12 mouse cellular contexts compared by ENCODE assay signal in genomic region chr19:55700569-55701282, GRCm38 (mm10). TPM values are rescaled to one million over a fixed set of nuclear protein-coding genes. Genes with fewer than 3 reads are reported as not detected.
DNase-seq lines count a peak whose midpoint lies in the region; ATAC-seq lines count a peak whose summit lies in the region.
"Had no signal": no experiment of that assay in that cellular context is flagged by ENCODE, and none has a peak within 500 bp of the region (broad histone marks: within the 10 kb centered on the region; RNA-seq: fewer than 3 reads in every experiment).

No protein-coding gene starts in this region.

- 16% methylated on average over 11 of the region's 11 CpGs for WGBS in kidney, embryonic 15.5 days
- WGBS in lung, embryonic 15.5 days, result 19% methylated on average over 11 of the region's 11 CpGs
- 72% methylated on average over 11 of the region's 11 CpGs for WGBS in forebrain, embryonic 11.5 days

- H3K36me3 ChIP-seq in kidney, embryonic 15.5 days, result no peaks in the 10 kb centered on the region
- no peaks in the 10 kb centered on the region for H3K36me3 ChIP-seq in lung, embryonic 15.5 days
- H3K36me3 ChIP-seq in forebrain, embryonic 11.5 days (ENCODE audit: control insufficient read depth, insufficient read depth, low read length), result no peaks in the 10 kb centered on the region
- H3K36me3 ChIP-seq: midbrain, embryonic 15.5 days had no signal

- ATAC-seq in kidney, embryonic 15.5 days (replicated peaks; ENCODE audit: low FRiP score), result peak; percentile 77
- no peak for ATAC-seq in lung, embryonic 15.5 days (ENCODE audit: borderline replicate concordance, extremely low read depth, low FRiP score, low TSS enrichment)
- ATAC-seq in forebrain, embryonic 11.5 days (replicated peaks; ENCODE audit: low FRiP score), result no peak
- ATAC-seq: midbrain, embryonic 15.5 days had no signal

- H3K4me3 ChIP-seq in kidney, embryonic 15.5 days (replicated peaks), result no peak overlapping the region
- no peak overlapping the region for H3K4me3 ChIP-seq in lung, embryonic 15.5 days
- no peak overlapping the region for H3K4me3 ChIP-seq in forebrain, embryonic 11.5 days (ENCODE audit: low read depth, low read length)
- H3K4me3 ChIP-seq: erythroblast, embryonic 14.5 days; layer of hippocampus, adult 2 months; midbrain, embryonic 15.5 days had no signal

- peak overlapping the region; percentile 85 for H3K27ac ChIP-seq in kidney, embryonic 15.5 days
- no peak overlapping the region for H3K27ac ChIP-seq in lung, embryonic 15.5 days
- no peak overlapping the region for H3K27ac ChIP-seq in forebrain, embryonic 11.5 days (ENCODE audit: low read depth, low read length)
- H3K27ac ChIP-seq: layer of hippocampus, adult 2 months; midbrain, embryonic 15.5 days had no signal

- H3K9ac ChIP-seq in kidney, embryonic 15.5 days, result no peak overlapping the region
- no peak overlapping the region for H3K9ac ChIP-seq in lung, embryonic 15.5 days
- H3K9ac ChIP-seq in forebrain, embryonic 11.5 days (ENCODE audit: low read length), result no peak overlapping the region
- H3K9ac ChIP-seq: midbrain, embryonic 15.5 days had no signal

- peak; percentile 47 for DNase-seq in testis, postnatal 10 days (ENCODE audit: low spot score)
- no peak for DNase-seq in testis, postnatal 14 days (ENCODE audit: low spot score)
- no peak for DNase-seq in left cerebral cortex, postnatal 36 days (ENCODE audit: low spot score in 2 of 2)
- DNase-seq in MN1 (ENCODE audit: low spot score), result no peak
- DNase-seq in forebrain, embryonic 11.5 days (ENCODE audit: low spot score), result no peak
- no peak for DNase-seq in adrenal gland, postnatal 25 days

- no peaks in the 10 kb centered on the region for H3K9me3 ChIP-seq in kidney, embryonic 15.5 days (replicated peaks)
- H3K9me3 ChIP-seq in lung, embryonic 15.5 days, result no peaks in the 10 kb centered on the region
- H3K9me3 ChIP-seq in forebrain, embryonic 11.5 days (ENCODE audit: control insufficient read depth, low read length), result no peaks in the 10 kb centered on the region
- H3K9me3 ChIP-seq: midbrain, embryonic 15.5 days had no signal

- H3K4me2 ChIP-seq in kidney, embryonic 15.5 days, result peak overlapping the region; percentile 44
- peak overlapping the region; percentile 4; the same call in 1 of the 2 replicates for H3K4me2 ChIP-seq in lung, embryonic 15.5 days
- no peak overlapping the region for H3K4me2 ChIP-seq in forebrain, embryonic 11.5 days (ENCODE audit: low read depth, low read length, severe bottlenecking)
- H3K4me2 ChIP-seq: midbrain, embryonic 15.5 days had no signal

- H3K27me3 ChIP-seq in kidney, embryonic 15.5 days, result peaks cover 4% of the 10 kb centered on the region; the same call in 1 of the 2 replicates
- peaks cover 2% of the 10 kb centered on the region; the same call in 1 of the 2 replicates for H3K27me3 ChIP-seq in lung, embryonic 15.5 days
- H3K27me3 ChIP-seq in forebrain, embryonic 11.5 days (ENCODE audit: control insufficient read depth, insufficient read depth, low read length), result no peaks in the 10 kb centered on the region; the same call in 1 of the 2 replicates
- H3K27me3 ChIP-seq: midbrain, embryonic 15.5 days had no signal

- peaks cover 21% of the 10 kb centered on the region for H3K4me1 ChIP-seq in kidney, embryonic 15.5 days
- peaks cover 12% of the 10 kb centered on the region for H3K4me1 ChIP-seq in lung, embryonic 15.5 days
- no peaks in the 10 kb centered on the region for H3K4me1 ChIP-seq in forebrain, embryonic 11.5 days (replicated peaks; ENCODE audit: control insufficient read depth, insufficient read depth, low read length)

- intact Hi-C loops in left cerebral cortex, postnatal 36 days (cut with DNase I), result no loop called here

RNA-seq across cellular contexts. Expression of gene Tcf7l2, which starts 40.9 kb away (rescaled TPM):
- polyA plus RNA-seq in kidney, embryonic 15.5 days (2015; fragmentation: Nextera tagmentation; extraction: Ambion mirVana), result 61.3 and 61.7 TPM in 2 replicates
- 42.5 and 45.6 TPM in 2 replicates for polyA plus RNA-seq in lung, embryonic 15.5 days (2015; fragmentation: Nextera tagmentation; extraction: Ambion mirVana)
- 10 to 100 TPM in 1 of 2 experiments, 1 to 10 TPM in 1; 8.5 to 10.6 TPM for total RNA-seq in left cerebral cortex, postnatal 36 days (2021)
- polyA plus RNA-seq in forebrain, embryonic 11.5 days (2014; fragmentation: Nextera tagmentation; extraction: Ambion mirVana), result 146 and 150 TPM in 2 replicates
- 27.5 and 33.3 TPM in 2 replicates for total RNA-seq in adrenal gland, postnatal 25 days (2021)
- total RNA-seq: CH12.LX had no signal
